Mouse (Mus musculus): ENCODE data around the gene Zfand2a. TPM values are rescaled to one million over a fixed set of nuclear protein-coding genes. Genes with fewer than 3 reads are reported as not detected.

Gene Zfand2a
- polyA plus RNA-seq, 1 experiment from 2014 or later, result 11.2 TPM

- Histone ChIP-seq H3K4me1 (replicated peaks) (peaks cover 9% of the 10 kb centered on the region), H3K36me3 (no peaks in the 10 kb centered on the region), H3K27ac (ENCODE audit: poor library complexity, severe bottlenecking) (no peak overlapping the region), H3K4me2 (no peak overlapping the region), H3K4me3 (no peak overlapping the region), H3K27me3 (replicated peaks) (peaks cover 6% of the 10 kb centered on the region; the same call in 1 of the 2 replicates), H3K9me3 (replicated peaks) (no peaks in the 10 kb centered on the region), H3K9ac (no peak overlapping the region)
- 85% methylated on average over 8 of the region's 8 CpGs for WGBS
- no peak for ATAC-seq (ENCODE audit: insufficient number of reproducible peaks, low FRiP score)
Observed at GRCm38 (mm10) chr5:139445258-139445657, 39.1 kb downstream of the Zfand2a start.

DNA sequence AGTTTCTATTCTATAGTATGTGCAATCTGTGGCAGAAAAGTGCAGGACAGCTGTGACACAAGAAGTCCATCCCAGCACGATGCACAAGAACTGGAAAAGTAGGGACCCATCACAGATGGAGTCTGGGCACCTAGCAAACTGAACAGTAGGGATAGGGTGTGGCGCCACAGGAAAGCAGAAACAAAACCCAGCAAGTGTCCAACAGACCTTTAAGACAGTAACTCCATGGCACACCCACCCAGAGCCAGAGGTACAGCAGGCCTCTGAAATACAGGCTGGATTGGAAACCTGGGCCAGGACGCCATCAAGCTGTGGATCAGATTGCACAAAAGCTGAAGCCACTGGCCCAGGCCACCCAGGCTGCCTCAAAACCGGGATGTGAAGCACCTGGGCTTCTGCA, 41.4 kb downstream of the Zfand2a start:
- 75% methylated on average over 4 of the region's 4 CpGs for WGBS
- H3K9me3 ChIP-seq (replicated peaks), result no peaks in the 10 kb centered on the region
- H3K9ac ChIP-seq, result no peak overlapping the region
- no peak for ATAC-seq (ENCODE audit: insufficient number of reproducible peaks, low FRiP score)
- peaks cover 6% of the 10 kb centered on the region; the same call in 1 of the 2 replicates for H3K27me3 ChIP-seq (replicated peaks)
- no peak overlapping the region for H3K4me3 ChIP-seq
- H3K4me2 ChIP-seq, result no peak overlapping the region
- no peaks in the 10 kb centered on the region for H3K4me1 ChIP-seq (replicated peaks)
- no peak overlapping the region for H3K27ac ChIP-seq (ENCODE audit: poor library complexity, severe bottlenecking)
- H3K36me3 ChIP-seq, result no peaks in the 10 kb centered on the region

DNA sequence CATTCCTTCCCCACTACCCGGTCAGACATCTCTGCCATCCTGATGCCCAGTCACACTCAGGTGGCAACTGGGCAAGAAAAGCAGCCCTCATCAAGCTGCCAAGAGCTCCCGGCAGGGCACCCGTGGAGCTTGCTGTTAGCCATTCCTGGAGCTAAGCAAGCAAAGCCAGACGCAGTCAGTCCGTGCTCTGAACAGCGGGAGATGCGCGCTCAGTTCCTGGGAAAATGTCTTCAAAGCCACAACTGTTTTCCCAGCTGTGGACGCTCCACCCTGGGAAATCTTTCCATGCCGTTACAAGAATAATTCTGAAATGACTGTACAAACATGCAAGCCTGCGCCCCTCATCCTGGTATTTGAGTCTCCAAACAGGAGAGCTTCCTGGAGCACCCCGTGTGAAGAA, 41.9 kb downstream of the Zfand2a start:
- no peak overlapping the region for H3K9ac ChIP-seq
- no peak overlapping the region for H3K4me3 ChIP-seq
- no peaks in the 10 kb centered on the region for H3K9me3 ChIP-seq (replicated peaks)
- peaks cover 6% of the 10 kb centered on the region; the same call in 1 of the 2 replicates for H3K27me3 ChIP-seq (replicated peaks)
- H3K4me2 ChIP-seq, result no peak overlapping the region
- H3K36me3 ChIP-seq, result no peaks in the 10 kb centered on the region
- H3K27ac ChIP-seq (ENCODE audit: poor library complexity, severe bottlenecking), result no peak overlapping the region
- no peaks in the 10 kb centered on the region for H3K4me1 ChIP-seq (replicated peaks)
- no peak for ATAC-seq (ENCODE audit: insufficient number of reproducible peaks, low FRiP score)
- 83% methylated on average over 12 of the region's 12 CpGs for WGBS

GRCm38 (mm10) chr5:139441726-139442018, 42.7 kb downstream of the Zfand2a start:
- no peaks in the 10 kb centered on the region for H3K4me1 ChIP-seq (replicated peaks)
- H3K27ac ChIP-seq (ENCODE audit: poor library complexity, severe bottlenecking), result no peak overlapping the region
- no peak overlapping the region for H3K4me3 ChIP-seq
- WGBS, result 89% methylated on average over 2 of the region's 2 CpGs
- no peak overlapping the region for H3K9ac ChIP-seq
- H3K9me3 ChIP-seq (replicated peaks), result no peaks in the 10 kb centered on the region
- H3K4me2 ChIP-seq, result no peak overlapping the region
- no peaks in the 10 kb centered on the region for H3K36me3 ChIP-seq
- peaks cover 6% of the 10 kb centered on the region; the same call in 1 of the 2 replicates for H3K27me3 ChIP-seq (replicated peaks)
- ATAC-seq (ENCODE audit: insufficient number of reproducible peaks, low FRiP score), result no peak

- no peak overlapping the region for H3K4me2 ChIP-seq
- H3K27me3 ChIP-seq (replicated peaks), result peaks cover 6% of the 10 kb centered on the region; the same call in 1 of the 2 replicates
- ATAC-seq (ENCODE audit: insufficient number of reproducible peaks, low FRiP score), result no peak
- no peaks in the 10 kb centered on the region for H3K4me1 ChIP-seq (replicated peaks)
- no peak overlapping the region for H3K27ac ChIP-seq (ENCODE audit: poor library complexity, severe bottlenecking)
- WGBS, result 83% methylated on average over 11 of the region's 11 CpGs
- H3K36me3 ChIP-seq, result no peaks in the 10 kb centered on the region
- H3K9me3 ChIP-seq (replicated peaks), result no peaks in the 10 kb centered on the region
- no peak overlapping the region for H3K9ac ChIP-seq
- H3K4me3 ChIP-seq, result no peak overlapping the region
Observed at GRCm38 (mm10) chr5:139440926-139441725, 43.2 kb downstream of the Zfand2a start.

GRCm38 (mm10) chr5:139440451-139440850, 43.9 kb downstream of the Zfand2a start:
- Histone ChIP-seq H3K4me1 (replicated peaks) (no peaks in the 10 kb centered on the region), H3K4me2 (no peak overlapping the region), H3K27ac (ENCODE audit: poor library complexity, severe bottlenecking) (no peak overlapping the region), H3K36me3 (no peaks in the 10 kb centered on the region), H3K4me3 (no peak overlapping the region), H3K27me3 (replicated peaks) (peaks cover 6% of the 10 kb centered on the region; the same call in 1 of the 2 replicates), H3K9me3 (replicated peaks) (no peaks in the 10 kb centered on the region), H3K9ac (no peak overlapping the region)
- 86% methylated on average over 5 of the region's 5 CpGs for WGBS
- no peak for ATAC-seq (ENCODE audit: insufficient number of reproducible peaks, low FRiP score)

GRCm38 (mm10) chr5:139438440-139438839, 45.9 kb downstream of the Zfand2a start:
- no peaks in the 10 kb centered on the region for H3K9me3 ChIP-seq (replicated peaks)
- no peaks in the 10 kb centered on the region for H3K4me1 ChIP-seq (replicated peaks)
- no peak overlapping the region for H3K4me2 ChIP-seq
- H3K9ac ChIP-seq, result no peak overlapping the region
- H3K4me3 ChIP-seq, result no peak overlapping the region
- no peak for ATAC-seq (ENCODE audit: insufficient number of reproducible peaks, low FRiP score)
- 89% methylated on average over 12 of the region's 12 CpGs for WGBS
- H3K27me3 ChIP-seq (replicated peaks), result peaks cover 19% of the 10 kb centered on the region
- no peaks in the 10 kb centered on the region for H3K36me3 ChIP-seq
- H3K27ac ChIP-seq (ENCODE audit: poor library complexity, severe bottlenecking), result no peak overlapping the region

GRCm38 (mm10) chr5:139437769-139438168, 46.6 kb downstream of the Zfand2a start:
- Histone ChIP-seq H3K27me3 (replicated peaks) (peaks cover 20% of the 10 kb centered on the region), H3K9ac (no peak overlapping the region), H3K4me3 (no peak overlapping the region), H3K36me3 (no peaks in the 10 kb centered on the region), H3K27ac (ENCODE audit: poor library complexity, severe bottlenecking) (no peak overlapping the region), H3K4me2 (no peak overlapping the region), H3K9me3 (replicated peaks) (no peaks in the 10 kb centered on the region), H3K4me1 (replicated peaks) (no peaks in the 10 kb centered on the region)
- WGBS, result 83% methylated on average over 4 of the region's 4 CpGs
- ATAC-seq (ENCODE audit: insufficient number of reproducible peaks, low FRiP score), result no peak

GRCm38 (mm10) chr5:139434940-139435339, 49.4 kb downstream of the Zfand2a start:
- H3K9ac ChIP-seq, result no peak overlapping the region
- H3K4me1 ChIP-seq (replicated peaks), result peaks cover 6% of the 10 kb centered on the region
- H3K27ac ChIP-seq (ENCODE audit: poor library complexity, severe bottlenecking), result no peak overlapping the region
- H3K36me3 ChIP-seq, result no peaks in the 10 kb centered on the region
- H3K4me3 ChIP-seq, result no peak overlapping the region
- H3K4me2 ChIP-seq, result no peak overlapping the region
- WGBS, result 74% methylated on average over 8 of the region's 8 CpGs
- no peaks in the 10 kb centered on the region for H3K9me3 ChIP-seq (replicated peaks)
- peaks cover 34% of the 10 kb centered on the region; the same call in 1 of the 2 replicates for H3K27me3 ChIP-seq (replicated peaks)
- no peak for ATAC-seq (ENCODE audit: insufficient number of reproducible peaks, low FRiP score)

- no peak for ATAC-seq (ENCODE audit: insufficient number of reproducible peaks, low FRiP score)
- peaks cover 41% of the 10 kb centered on the region for H3K27me3 ChIP-seq (replicated peaks)
- H3K9me3 ChIP-seq (replicated peaks), result no peaks in the 10 kb centered on the region
- peaks cover 12% of the 10 kb centered on the region for H3K4me1 ChIP-seq (replicated peaks)
- no peaks in the 10 kb centered on the region for H3K36me3 ChIP-seq
- WGBS, result 71% methylated on average over 9 of the region's 9 CpGs
- H3K9ac ChIP-seq, result no peak overlapping the region
- no peak overlapping the region for H3K27ac ChIP-seq (ENCODE audit: poor library complexity, severe bottlenecking)
- H3K4me3 ChIP-seq, result no peak overlapping the region
- H3K4me2 ChIP-seq, result no peak overlapping the region
Observed at GRCm38 (mm10) chr5:139433842-139434568, 50.3 kb downstream of the Zfand2a start.

DNA sequence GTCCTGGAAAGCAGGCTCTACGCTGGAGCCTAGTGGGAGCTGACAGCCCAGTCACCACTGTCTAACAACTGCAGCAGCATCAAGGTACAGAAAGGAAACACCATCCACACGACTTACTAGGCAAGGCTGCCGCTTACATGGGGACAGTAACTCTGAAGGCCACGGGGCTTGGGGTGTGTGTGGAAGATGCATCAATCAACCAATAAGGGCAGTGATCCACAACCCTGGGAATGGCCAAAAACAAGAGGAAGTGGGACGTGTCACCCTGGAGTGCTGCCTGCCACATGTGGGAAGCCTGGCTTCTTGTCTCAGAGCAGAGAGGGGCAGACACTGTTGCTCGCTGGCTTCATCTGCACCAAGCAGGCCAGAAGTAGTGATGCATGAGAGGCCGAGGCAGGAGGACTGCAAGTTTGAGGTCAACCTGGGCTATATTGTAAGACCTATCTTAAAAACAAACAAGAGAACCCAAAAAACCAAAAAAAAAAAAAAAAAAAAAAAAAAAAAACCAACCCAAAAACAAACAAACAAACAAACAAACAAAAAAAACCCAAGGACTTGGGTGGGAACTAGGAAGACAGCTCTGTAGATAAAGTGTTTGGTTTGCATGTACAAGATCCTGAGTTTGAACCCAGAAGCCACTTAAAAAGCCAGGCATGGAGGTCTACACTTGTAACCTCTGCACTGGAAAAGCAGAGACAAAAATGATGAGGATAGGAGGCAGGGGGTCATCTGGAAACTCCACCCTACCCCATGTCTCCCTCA, 51.4 kb downstream of the Zfand2a start:
- Histone ChIP-seq H3K9ac (no peak overlapping the region), H3K4me2 (no peak overlapping the region), H3K9me3 (replicated peaks) (no peaks in the 10 kb centered on the region), H3K27me3 (replicated peaks) (peaks cover 43% of the 10 kb centered on the region), H3K27ac (ENCODE audit: poor library complexity, severe bottlenecking) (no peak overlapping the region), H3K4me3 (no peak overlapping the region), H3K4me1 (replicated peaks) (peaks cover 14% of the 10 kb centered on the region), H3K36me3 (no peaks in the 10 kb centered on the region)
- WGBS, result 73% methylated on average over 7 of the region's 7 CpGs
- no peak for ATAC-seq (ENCODE audit: insufficient number of reproducible peaks, low FRiP score)

Data from heart, embryonic 12.5 days (tissue).